Mouse (Mus musculus) left cerebral cortex, adult 9 months (tissue): Measurements from ENCODE around the gene Zcchc24.

Experiments used
- DNase-seq, 2 experiments: peaks; one replicate each; pipeline ENCODE4 v3.0.0; 2022; ENCODE audit warnings: low spot score in 2 of 2

The Zcchc24 gene

GRCm38 (mm10) chr14:25667587-25667986 lies 101.3 kb downstream of the Zcchc24 start:
- no peak for DNase-seq

- DNase-seq = no peak
Measured at GRCm38 (mm10) chr14:25666668-25667376, 102.0 kb downstream of the Zcchc24 start.

DNA sequence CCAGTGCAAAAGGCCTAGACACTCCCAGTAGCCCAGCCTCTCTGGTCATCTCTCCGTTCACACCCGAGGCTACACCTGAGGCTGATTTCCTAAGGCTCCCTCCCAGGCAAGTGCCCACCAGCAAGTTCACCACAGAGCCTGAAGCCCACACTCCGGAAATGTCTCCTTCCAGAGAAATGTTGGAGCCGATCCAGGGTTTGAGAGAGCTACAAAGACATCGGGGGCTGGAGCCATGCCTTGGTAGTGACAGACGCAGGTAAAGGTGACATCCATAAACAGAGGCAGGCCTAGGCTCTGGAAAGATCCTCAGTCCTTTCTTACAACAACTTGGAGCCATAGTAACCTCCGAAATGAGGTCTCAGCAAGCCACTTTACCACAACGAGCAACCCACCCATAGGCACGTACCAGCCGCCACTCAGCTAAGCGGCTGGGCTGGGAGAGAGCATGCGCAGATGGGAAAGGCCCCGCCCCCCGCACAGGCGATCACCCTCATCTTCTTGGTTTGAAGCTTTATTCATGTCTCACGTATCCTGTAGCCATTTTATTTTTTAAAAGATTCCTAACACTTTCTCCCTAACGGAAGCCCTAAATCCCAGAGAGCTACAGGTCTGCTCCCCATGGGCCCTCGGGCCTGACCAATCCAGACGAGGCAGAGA lies 103.4 kb downstream of the Zcchc24 start:
- no peak for DNase-seq

DNA sequence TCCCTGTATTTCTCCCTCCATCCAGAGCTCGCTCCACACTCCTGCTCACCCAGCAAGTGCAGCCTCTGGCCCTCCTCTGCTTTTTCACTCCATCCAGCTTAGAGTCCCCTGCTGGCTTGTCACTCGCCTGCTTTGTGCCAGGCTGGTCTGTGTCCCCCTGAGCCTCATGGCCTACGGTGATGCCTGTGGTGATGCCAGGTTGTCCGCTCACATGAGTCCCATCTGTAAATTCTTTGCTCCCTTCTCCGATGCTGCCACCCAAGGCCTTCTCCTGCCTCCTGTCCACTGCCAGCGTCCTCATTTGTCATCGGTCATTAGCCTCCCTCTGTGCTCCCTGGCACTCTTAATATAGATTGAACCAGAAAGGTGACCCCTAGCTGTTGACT lies 104.5 kb downstream of the Zcchc24 start:
- no peak for DNase-seq

DNA sequence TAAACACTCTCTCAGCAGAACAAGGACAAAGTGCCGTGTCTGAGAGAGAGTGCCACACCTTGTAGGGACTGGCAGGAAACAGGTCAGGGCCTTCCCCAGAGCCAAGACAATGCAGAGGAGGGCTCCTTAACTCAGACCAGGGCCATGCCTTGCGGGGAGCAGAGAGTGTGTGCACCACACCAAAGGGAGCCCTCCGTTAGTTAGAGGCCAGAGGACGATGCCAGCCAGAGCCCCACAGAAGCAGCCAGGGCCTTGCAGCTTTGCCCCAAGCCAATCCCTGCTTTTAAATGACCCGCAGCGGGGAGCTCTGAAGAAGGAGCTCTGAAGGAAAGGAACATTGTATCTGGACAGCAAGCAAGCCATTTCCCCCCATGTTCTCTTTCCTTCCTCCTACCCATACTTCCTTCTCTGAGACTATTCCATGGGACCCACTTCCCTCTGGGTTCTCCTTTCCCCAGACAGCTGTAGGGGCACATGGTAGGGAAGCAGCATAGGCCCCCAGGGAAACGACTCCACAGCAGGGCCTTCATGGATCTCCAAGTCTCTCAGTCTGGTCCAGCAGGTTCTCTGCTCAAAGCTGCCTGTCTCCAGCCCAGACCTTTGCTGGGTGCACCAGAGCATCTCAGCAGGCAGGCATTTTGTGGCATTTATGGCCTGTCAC lies 105.1 kb downstream of the Zcchc24 start:
- no peak for DNase-seq
